Mouse (Mus musculus) ES-E14 (cell line): ENCODE measurements around the gene Gnai2.
A peak's percentile ranks its signal among the peaks of the same experiment; 100 is the strongest.

ENCODE experiments used
- CHD2 ChIP-seq: IDR thresholded peaks from 2 replicates; pipeline ENCODE4 v1.6.1; 2014; ENCODE audit warnings: mild to moderate bottlenecking, low read depth, low read length, inconsistent platforms
- HCFC1 ChIP-seq: IDR thresholded peaks from 2 replicates; pipeline ENCODE4 v1.6.1; 2012; ENCODE audit warnings: low read length, inconsistent platforms, borderline replicate concordance; ENCODE audit not compliant: insufficient read depth
- MAFK ChIP-seq: IDR thresholded peaks from 2 replicates; pipeline ENCODE4 v1.6.1; 2014; ENCODE audit warnings: mild to moderate bottlenecking, low read depth, low read length, inconsistent platforms; ENCODE audit not compliant: insufficient read depth
- ZNF384 ChIP-seq: IDR thresholded peaks from 2 replicates; pipeline ENCODE4 v1.6.1; 2012; ENCODE audit warnings: low read depth, low read length, inconsistent platforms

- TF ChIP-seq MAFK = peak; percentile 38; the same call in 1 of the 2 replicates
- TF ChIP-seq CHD2 = peak; percentile 83
- no peak for TF ChIP-seq HCFC1
- TF ChIP-seq ZNF384 = no peak
These were observed 40.6 kb upstream of the Gnai2 start for GRCm38 (mm10) chr9:107675671-107676301.
